Mouse (Mus musculus) cerebellum, adult 2 months (tissue): Measurements from ENCODE around the gene Ccdc150. TPM values are rescaled to one million over a fixed set of nuclear protein-coding genes. Genes with fewer than 3 reads are reported as not detected.

Experiments
- DNase-seq, 2 experiments: peaks; one replicate each; pipeline ENCODE4 v3.0.0; 2021
- H3K27ac ChIP-seq: fragments of 200-500 bp; 2 replicates; pipeline ENCODE4 v1.5.1; 2012; ENCODE audit warnings: low read length, control low read depth, inconsistent platforms; ENCODE audit not compliant: insufficient read depth
- H3K27me3 ChIP-seq: fragments of 200-500 bp; 2 replicates; pipeline ENCODE4 v1.6.1; 2012; ENCODE audit warnings: inconsistent platforms, mild to moderate bottlenecking, low read length, moderate library complexity; ENCODE audit not compliant: control insufficient read depth, insufficient read depth
- H3K4me1 ChIP-seq: fragments of 200-500 bp; 2 replicates; pipeline ENCODE4 v1.6.1; 2011; ENCODE audit warnings: low read length; ENCODE audit not compliant: control insufficient read depth, insufficient read depth
- H3K4me3 ChIP-seq: fragments of 200-500 bp; replicated peaks from 2 replicates; pipeline ENCODE3; 2011; ENCODE audit warnings: mild to moderate bottlenecking, low read depth, low read length, control low read depth; ENCODE audit not compliant: insufficient read depth
- CTCF ChIP-seq: fragments of 200-500 bp; IDR thresholded peaks from 2 replicates; pipeline ENCODE4 v1.5.1; 2011; ENCODE audit warnings: low read depth, mild to moderate bottlenecking, control low read depth, low read length, moderate library complexity, borderline replicate concordance; ENCODE audit not compliant: insufficient read depth
- POLR2A ChIP-seq: fragments of 200-500 bp; IDR thresholded peaks from 2 replicates; pipeline ENCODE4 v1.6.1; 2011; ENCODE audit warnings: low read length, control low read depth, borderline replicate concordance; ENCODE audit not compliant: insufficient read depth
- WGBS: fragments of 180-500 bp; shearing (Covaris S2); methylation state at CpG from one replicate; pipeline ENCODE4 v1.1.7; 2018; 5-methylcytosine and 5-hydroxymethylcytosine counted together
- polyA plus RNA-seq: library from polyadenylated mRNA; depleted of rRNA; stranded (reverse); fragments of >200 nt; gene quantifications from 2 replicates; pipeline ENCODE4 v1.2.3, GENCODE M21; 2012

The Ccdc150 gene
- polyA plus RNA-seq, 1 experiment: 0.31 TPM

DNA sequence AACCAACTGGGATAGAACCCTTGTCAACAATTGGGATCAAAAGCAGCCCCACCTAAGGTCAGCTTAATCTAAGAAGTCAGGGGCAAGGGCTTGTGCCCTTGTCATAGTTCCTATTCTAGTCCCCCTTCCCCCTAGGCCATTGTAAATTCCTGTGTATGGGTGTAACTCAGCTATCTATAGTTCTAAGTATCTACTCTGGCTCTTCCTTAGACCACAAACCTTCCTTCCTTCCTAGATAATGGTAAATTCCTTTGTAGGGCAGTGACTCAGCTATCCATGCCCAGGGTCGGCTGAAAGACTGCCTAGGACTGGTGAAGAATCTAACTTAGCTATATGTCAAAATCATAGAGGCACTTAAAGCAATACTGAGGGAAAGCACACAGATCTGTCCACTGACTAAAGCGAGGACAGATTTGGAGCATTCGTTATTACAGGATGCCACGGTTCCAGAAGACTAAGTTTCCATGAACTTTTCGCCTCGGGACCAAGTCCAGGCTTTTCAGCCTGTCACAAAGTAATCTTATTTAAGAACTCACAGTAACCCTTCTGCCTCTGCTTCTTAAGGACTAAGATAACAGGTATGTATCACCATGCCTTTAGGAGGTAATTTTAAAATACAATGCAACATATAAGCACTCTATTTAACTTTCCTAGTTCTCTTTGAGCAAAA is 77.5 kb downstream of the Ccdc150 start:
- no peak overlapping the region for H3K4me3 ChIP-seq
- no peaks in the 10 kb centered on the region for H3K27me3 ChIP-seq
- 91% methylated on average over 6 of the region's 6 CpGs for WGBS
- no peak overlapping the region for H3K27ac ChIP-seq
- TF ChIP-seq CTCF (no peak), POLR2A (no peak)
- H3K4me1 ChIP-seq: no peaks in the 10 kb centered on the region
- no peak for DNase-seq

DNA sequence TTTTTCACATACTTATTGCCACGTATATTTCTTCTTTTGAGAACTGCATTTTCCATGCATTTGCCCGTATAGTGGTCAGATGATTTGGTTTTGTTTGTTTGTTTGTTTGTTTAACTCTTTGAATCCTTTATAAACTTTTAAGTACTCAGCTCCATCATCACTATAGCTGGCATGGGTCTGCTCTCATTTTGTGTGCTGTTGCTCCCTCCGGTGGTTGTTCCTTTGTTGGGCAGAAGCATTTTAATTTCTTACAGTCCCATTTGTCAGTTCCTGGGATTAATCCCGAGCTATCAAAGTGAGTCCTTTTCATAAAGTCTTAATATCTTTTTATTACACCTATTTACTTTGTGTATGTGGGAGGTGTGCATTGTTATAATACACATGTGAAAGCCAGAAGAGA is 82.5 kb downstream of the Ccdc150 start:
- no peak overlapping the region for H3K27ac ChIP-seq
- 61% methylated on average over 4 of the region's 4 CpGs for WGBS
- peak; percentile 6 to 15 for DNase-seq
- no peak overlapping the region for H3K4me3 ChIP-seq
- no peaks in the 10 kb centered on the region for H3K4me1 ChIP-seq
- no peaks in the 10 kb centered on the region for H3K27me3 ChIP-seq
- no peak for TF ChIP-seq POLR2A
- TF ChIP-seq CTCF: peak; percentile 63

DNA sequence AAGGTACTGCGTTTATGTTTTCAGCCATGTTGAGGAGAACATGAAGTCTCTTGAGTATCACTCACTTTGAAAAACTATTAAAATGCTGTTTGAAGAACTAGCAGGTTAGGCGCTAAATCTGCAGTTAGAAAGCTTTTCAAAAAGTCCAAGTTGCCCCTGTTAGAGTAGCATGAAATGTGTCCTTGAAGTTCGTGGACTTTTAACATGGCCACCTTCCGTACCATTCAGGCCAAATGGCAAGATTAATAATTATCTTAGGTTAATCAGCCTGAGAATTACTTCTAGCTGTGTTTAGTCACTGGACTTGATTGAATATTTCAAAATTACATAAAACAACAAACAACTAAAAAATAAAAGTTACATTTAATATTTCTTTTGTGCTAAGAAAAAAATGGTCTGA is 104.3 kb downstream of the Ccdc150 start:
- no peak overlapping the region for H3K4me3 ChIP-seq
- DNase-seq: no peak
- TF ChIP-seq POLR2A (no peak), CTCF (no peak)
- H3K27me3 ChIP-seq: no peaks in the 10 kb centered on the region
- 92% methylated on average over 4 of the region's 4 CpGs for WGBS
- no peaks in the 10 kb centered on the region for H3K4me1 ChIP-seq
- H3K27ac ChIP-seq: no peak overlapping the region

DNA sequence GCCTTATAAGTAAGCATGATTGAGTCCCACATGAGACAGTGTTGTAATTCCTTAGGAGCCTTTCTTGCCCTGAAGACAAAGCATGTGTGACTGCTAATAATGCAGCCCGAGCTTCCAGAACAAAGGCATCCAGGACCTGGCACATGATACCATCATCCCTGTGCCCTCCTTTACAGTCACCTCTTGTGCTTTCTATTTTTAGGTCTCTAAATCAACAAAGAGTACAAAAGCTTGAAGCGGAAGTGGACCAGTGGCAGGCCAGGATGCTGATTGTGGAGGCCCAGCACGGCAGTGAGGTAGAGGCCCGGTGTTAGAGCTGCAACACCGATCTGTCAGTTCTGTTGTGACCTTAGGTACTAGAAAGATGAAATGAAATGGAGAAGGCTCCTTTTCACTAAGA is 105.0 kb downstream of the Ccdc150 start:
- 74% methylated on average over 5 of the region's 5 CpGs for WGBS
- Histone ChIP-seq H3K4me1 (no peaks in the 10 kb centered on the region), H3K27me3 (no peaks in the 10 kb centered on the region), H3K27ac (no peak overlapping the region), H3K4me3 (no peak overlapping the region)
- DNase-seq: no peak
- TF ChIP-seq CTCF (no peak), POLR2A (no peak)

DNA sequence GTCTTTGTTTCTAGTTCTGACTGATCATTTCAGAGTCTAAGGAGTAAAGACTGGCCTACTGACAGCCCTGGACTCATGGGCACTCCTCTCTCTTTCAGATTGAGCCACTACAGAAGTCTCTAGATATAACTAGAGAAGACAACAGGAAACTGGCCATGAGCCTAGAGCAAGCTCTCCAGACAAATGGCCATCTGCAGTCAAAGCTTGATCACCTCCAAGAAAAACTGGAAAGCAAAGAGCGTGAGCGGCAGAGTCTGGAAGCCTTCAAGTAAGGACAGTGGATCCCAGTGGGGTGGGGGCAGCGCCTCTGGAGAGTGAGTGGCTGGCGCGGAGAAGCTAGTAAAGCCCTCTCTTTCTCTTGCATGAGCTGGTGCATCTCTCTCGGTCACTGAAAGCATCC is 106.1 kb downstream of the Ccdc150 start:
- 18% methylated on average over 6 of the region's 6 CpGs for WGBS
- H3K4me1 ChIP-seq: no peaks in the 10 kb centered on the region
- H3K27me3 ChIP-seq: no peaks in the 10 kb centered on the region
- TF ChIP-seq CTCF: no peak
- no peak for TF ChIP-seq POLR2A
- H3K27ac ChIP-seq: no peak overlapping the region
- peak in 1 of 2 experiments; percentile 14 for DNase-seq
- H3K4me3 ChIP-seq: no peak overlapping the region

DNA sequence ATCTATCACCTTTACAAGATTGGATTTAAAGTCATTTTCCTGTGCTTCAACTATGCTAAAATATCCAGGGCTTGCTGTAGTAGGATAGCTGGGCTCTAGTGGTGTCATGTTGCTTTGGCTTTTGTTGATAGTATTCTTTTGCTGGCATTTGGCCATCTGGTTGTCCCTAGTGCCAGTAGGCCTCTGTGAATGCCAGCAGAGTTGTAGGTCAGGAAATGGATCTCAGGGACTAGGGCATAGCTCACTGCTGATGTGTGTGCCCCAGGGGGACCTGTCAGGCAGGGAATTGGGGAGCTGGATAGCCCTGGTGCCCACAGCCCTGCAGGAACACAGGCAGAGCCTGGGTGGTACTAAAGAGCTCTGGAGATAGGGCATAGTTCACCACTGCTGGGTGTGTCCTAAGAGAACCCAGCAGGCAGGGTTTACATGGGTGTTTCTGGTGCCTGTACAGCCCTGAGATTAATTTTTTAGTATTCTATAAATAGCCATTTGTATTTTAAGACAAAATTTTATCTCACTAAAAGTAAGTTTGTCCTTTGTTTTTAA is 127.1 kb downstream of the Ccdc150 start:
- TF ChIP-seq CTCF (no peak), POLR2A (no peak)
- peaks cover 3% of the 10 kb centered on the region for H3K4me1 ChIP-seq
- DNase-seq: peak; percentile 10 to 33
- no peak overlapping the region for H3K27ac ChIP-seq
- H3K4me3 ChIP-seq: no peak overlapping the region
- H3K27me3 ChIP-seq: no peaks in the 10 kb centered on the region

DNA sequence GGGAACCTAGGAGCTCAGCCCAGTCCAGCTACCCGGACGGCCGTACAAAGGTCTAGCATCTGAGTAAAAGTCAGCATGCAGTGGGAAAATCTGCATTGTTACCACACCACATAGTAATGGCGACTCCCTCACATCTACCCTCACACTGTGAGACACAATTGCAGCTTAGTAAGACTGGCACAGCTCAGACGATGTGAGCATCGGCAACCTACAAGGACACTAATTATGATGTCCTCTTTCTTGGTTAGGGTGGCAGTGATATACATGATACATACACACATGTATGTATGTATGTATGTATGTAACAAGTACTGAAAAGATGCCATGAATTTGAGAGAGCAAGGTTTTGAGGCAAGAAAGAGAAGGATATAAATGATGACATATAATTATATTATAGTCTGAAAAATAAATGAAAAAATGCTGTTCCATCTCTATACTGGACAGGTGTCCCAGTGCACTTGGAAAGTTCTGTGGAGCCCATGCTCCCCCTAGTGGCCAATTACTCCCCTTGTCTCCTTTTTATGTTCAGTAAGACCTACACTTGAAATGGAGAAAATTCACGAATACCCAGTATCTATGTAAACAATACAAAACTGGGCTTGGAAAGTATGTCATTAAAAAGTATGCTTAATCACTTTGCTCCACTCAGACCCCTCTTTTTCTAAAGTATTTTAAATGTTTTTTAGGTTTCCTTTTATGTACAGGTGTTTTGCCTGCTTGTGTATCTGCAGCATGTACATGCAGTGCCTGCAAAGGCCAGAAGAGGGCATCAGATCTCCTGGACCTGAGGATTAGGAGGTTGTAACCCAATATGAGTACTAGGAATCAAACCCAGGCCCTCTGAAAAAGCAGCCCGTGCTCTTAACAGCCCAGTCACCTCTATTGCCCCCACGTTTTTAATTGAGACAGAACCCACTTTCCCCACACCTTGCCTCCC is 130.8 kb downstream of the Ccdc150 start:
- peaks cover 3% of the 10 kb centered on the region for H3K4me1 ChIP-seq
- peak; percentile 46 to 48 for DNase-seq
- H3K27me3 ChIP-seq: no peaks in the 10 kb centered on the region
- H3K27ac ChIP-seq: no peak overlapping the region
- H3K4me3 ChIP-seq: no peak overlapping the region
- WGBS: 88% methylated on average over 9 of the region's 9 CpGs
- TF ChIP-seq CTCF: peak; percentile 72
- TF ChIP-seq POLR2A: no peak

DNA sequence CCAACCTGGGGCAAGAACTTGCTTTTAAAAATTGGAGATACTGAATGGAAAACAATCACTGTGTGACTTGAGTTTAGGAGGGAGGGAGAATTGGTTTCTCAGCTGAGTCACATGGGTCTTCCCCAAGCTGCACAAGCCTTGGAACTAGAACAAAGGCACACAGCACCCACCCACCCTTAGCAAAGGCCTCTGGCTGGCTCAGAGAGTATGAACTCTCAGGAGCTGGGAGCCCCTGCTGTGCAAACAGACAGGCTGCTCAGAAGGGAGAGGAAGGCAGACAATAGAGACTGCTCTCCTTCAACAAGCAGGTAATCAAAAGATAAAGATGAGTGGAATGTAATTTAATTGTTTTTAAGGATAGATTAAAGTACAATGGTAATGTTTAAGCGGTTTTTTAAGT is 133.7 kb downstream of the Ccdc150 start:
- Histone ChIP-seq H3K27ac (no peak overlapping the region), H3K27me3 (no peaks in the 10 kb centered on the region), H3K4me3 (no peak overlapping the region), H3K4me1 (no peaks in the 10 kb centered on the region)
- DNase-seq: no peak
- TF ChIP-seq POLR2A (no peak), CTCF (no peak)
- 20% methylated on average over 1 of the region's 1 CpGs for WGBS
